Mouse (Mus musculus) right cerebral cortex, postnatal 4 days (tissue): ENCODE results near the gene Tifab.
A peak's percentile ranks its signal among the peaks of the same experiment; 100 is the strongest.

Experiments
- DNase-seq: peaks from one replicate; pipeline ENCODE4 v3.0.0-alpha.2; 2022

Gene Tifab

GRCm38 (mm10) chr13:56135231-56136052 lies 43.2 kb downstream of the Tifab start:
- peak; percentile 86 for DNase-seq

- peak; percentile 32 for DNase-seq
Measured at GRCm38 (mm10) chr13:56134631-56135181, 44.0 kb downstream of the Tifab start.

GRCm38 (mm10) chr13:56134031-56134430 lies 44.7 kb downstream of the Tifab start:
- no peak for DNase-seq

GRCm38 (mm10) chr13:56132941-56133340 lies 45.7 kb downstream of the Tifab start:
- DNase-seq: no peak

GRCm38 (mm10) chr13:56132326-56132936 lies 46.3 kb downstream of the Tifab start:
- no peak for DNase-seq

GRCm38 (mm10) chr13:56130544-56130943 lies 48.1 kb downstream of the Tifab start:
- DNase-seq: no peak

GRCm38 (mm10) chr13:56129578-56129977 lies 49.1 kb downstream of the Tifab start:
- no peak for DNase-seq

GRCm38 (mm10) chr13:56129014-56129413 lies 49.7 kb downstream of the Tifab start:
- DNase-seq: no peak

- DNase-seq: no peak
Measured at GRCm38 (mm10) chr13:56125632-56126031, 53.1 kb downstream of the Tifab start.
